ENCODE assay signal across 9 mouse cellular contexts in genomic region chr13:109117210-109117791, GRCm38 (mm10).
DNase-seq lines count a peak whose midpoint lies in the region; ATAC-seq and TF ChIP-seq lines count a peak whose summit lies in the region.
"Had no signal": no experiment of that assay in that cellular context is flagged by ENCODE, and none has a peak within 500 bp of the region (broad histone marks: within the 10 kb centered on the region; RNA-seq: fewer than 3 reads in every experiment).

No protein-coding gene starts in this region.

- DNase-seq in liver, postnatal 0 days: no peak
- DNase-seq in embryonic facial prominence, embryonic 14.5 days (ENCODE audit: low spot score): no peak
- no peak for DNase-seq in urinary bladder, postnatal 4 days (ENCODE audit: low spot score in 2 of 2)
- DNase-seq in spleen, postnatal 36 days (ENCODE audit: low spot score in 2 of 2): no peak
- DNase-seq in adrenal gland, postnatal 25 days: no peak

- H3K4me1 ChIP-seq in liver, embryonic 12.5 days: peaks cover 7% of the 10 kb centered on the region; the same call in 1 of the 2 replicates
- peaks cover 3% of the 10 kb centered on the region; the same call in 1 of the 2 replicates for H3K4me1 ChIP-seq in liver, postnatal 0 days (ENCODE audit: insufficient read depth)
- H3K4me1 ChIP-seq in embryonic facial prominence, embryonic 14.5 days (ENCODE audit: control insufficient read depth, insufficient read depth, low read length): peaks cover 11% of the 10 kb centered on the region; the same call in 1 of the 2 replicates
- peaks cover 12% of the 10 kb centered on the region for H3K4me1 ChIP-seq in intestine, embryonic 16.5 days (ENCODE audit: control insufficient read depth, insufficient read depth, low read length)
- peaks cover 17% of the 10 kb centered on the region for H3K4me1 ChIP-seq in midbrain, embryonic 16.5 days (ENCODE audit: control insufficient read depth, insufficient read depth, low read length)
- H3K4me1 ChIP-seq: liver, embryonic 15.5 days had no signal

- H3K27me3 ChIP-seq in liver, embryonic 12.5 days (replicated peaks): peaks cover 39% of the 10 kb centered on the region
- peaks cover 30% of the 10 kb centered on the region for H3K27me3 ChIP-seq in liver, postnatal 0 days (ENCODE audit: insufficient read depth, low read length)
- H3K27me3 ChIP-seq in embryonic facial prominence, embryonic 14.5 days (replicated peaks; ENCODE audit: control insufficient read depth, insufficient read depth, low read length): peaks cover 42% of the 10 kb centered on the region
- peaks cover 4% of the 10 kb centered on the region; the same call in 1 of the 2 replicates for H3K27me3 ChIP-seq in intestine, embryonic 16.5 days (replicated peaks; ENCODE audit: control insufficient read depth, insufficient read depth, low read length)
- H3K27me3 ChIP-seq in midbrain, embryonic 16.5 days (ENCODE audit: control insufficient read depth, insufficient read depth, low read depth, low read length): no peaks in the 10 kb centered on the region; the same call in 1 of the 2 replicates

- 15% methylated on average over 14 of the region's 14 CpGs for WGBS in liver, embryonic 12.5 days (ENCODE audit: insufficient replicate concordance)
- 21% methylated on average over 14 of the region's 14 CpGs for WGBS in liver, postnatal 0 days (ENCODE audit: insufficient replicate concordance)
- WGBS in embryonic facial prominence, embryonic 14.5 days: 8% methylated on average over 14 of the region's 14 CpGs
- 4% methylated on average over 14 of the region's 14 CpGs for WGBS in intestine, embryonic 16.5 days
- 6% methylated on average over 14 of the region's 14 CpGs for WGBS in midbrain, embryonic 16.5 days

- TF ChIP-seq EP300 in liver, postnatal 0 days (IDR thresholded peaks at IDR 0.05; ENCODE audit: low read depth): no peak

- no peak overlapping the region for H3K27ac ChIP-seq in liver, embryonic 12.5 days
- no peak overlapping the region for H3K27ac ChIP-seq in liver, postnatal 0 days (ENCODE audit: low read depth)
- no peak overlapping the region for H3K27ac ChIP-seq in embryonic facial prominence, embryonic 14.5 days (replicated peaks; ENCODE audit: low read depth, low read length)
- H3K27ac ChIP-seq in intestine, embryonic 16.5 days (ENCODE audit: low read length): no peak overlapping the region
- H3K27ac ChIP-seq in midbrain, embryonic 16.5 days (ENCODE audit: low read length): peak overlapping the region; percentile 60; the same call in 1 of the 2 replicates
- H3K27ac ChIP-seq: liver, embryonic 15.5 days had no signal

- H3K4me3 ChIP-seq in liver, embryonic 12.5 days: no peak overlapping the region
- no peak overlapping the region for H3K4me3 ChIP-seq in liver, postnatal 0 days (ENCODE audit: low read depth, low read length)
- H3K4me3 ChIP-seq in embryonic facial prominence, embryonic 14.5 days (ENCODE audit: low read depth, low read length): peak overlapping the region; percentile 44
- H3K4me3 ChIP-seq in intestine, embryonic 16.5 days (ENCODE audit: low read length): peak overlapping the region; percentile 51
- peak overlapping the region; percentile 84 for H3K4me3 ChIP-seq in midbrain, embryonic 16.5 days (ENCODE audit: low read depth, low read length)

- no peak for TF ChIP-seq CTCF in liver, postnatal 0 days (IDR thresholded peaks at IDR 0.05; ENCODE audit: low read depth)

- H3K9me3 ChIP-seq in liver, embryonic 12.5 days (replicated peaks): no peaks in the 10 kb centered on the region
- no peaks in the 10 kb centered on the region for H3K9me3 ChIP-seq in liver, postnatal 0 days (ENCODE audit: low read length)
- no peaks in the 10 kb centered on the region for H3K9me3 ChIP-seq in embryonic facial prominence, embryonic 14.5 days (ENCODE audit: control insufficient read depth, low read length)
- no peaks in the 10 kb centered on the region for H3K9me3 ChIP-seq in intestine, embryonic 16.5 days (ENCODE audit: control insufficient read depth, low read length)
- H3K9me3 ChIP-seq in midbrain, embryonic 16.5 days (replicated peaks; ENCODE audit: control insufficient read depth, low read length, poor library complexity, severe bottlenecking): no peaks in the 10 kb centered on the region
- H3K9me3 ChIP-seq: liver, embryonic 15.5 days had no signal

- no peak overlapping the region for H3K9ac ChIP-seq in liver, embryonic 12.5 days
- H3K9ac ChIP-seq in liver, postnatal 0 days (replicated peaks): no peak overlapping the region
- H3K9ac ChIP-seq in embryonic facial prominence, embryonic 14.5 days (ENCODE audit: low read depth, low read length): no peak overlapping the region
- H3K9ac ChIP-seq in intestine, embryonic 16.5 days (ENCODE audit: low read depth, low read length): no peak overlapping the region
- H3K9ac ChIP-seq in midbrain, embryonic 16.5 days (ENCODE audit: low read depth, low read length): peak overlapping the region; percentile 87
- H3K9ac ChIP-seq: liver, embryonic 15.5 days had no signal

- peak overlapping the region; percentile 69 for H3K4me2 ChIP-seq in liver, embryonic 12.5 days
- H3K4me2 ChIP-seq in liver, postnatal 0 days (ENCODE audit: low read depth, low read length): no peak overlapping the region
- peak overlapping the region; percentile 89 for H3K4me2 ChIP-seq in embryonic facial prominence, embryonic 14.5 days (ENCODE audit: low read depth, low read length)
- H3K4me2 ChIP-seq in intestine, embryonic 16.5 days (ENCODE audit: low read depth, low read length): peak overlapping the region; percentile 84
- peak overlapping the region; percentile 84 for H3K4me2 ChIP-seq in midbrain, embryonic 16.5 days (ENCODE audit: low read length)

- ATAC-seq in liver, embryonic 12.5 days: no peak
- ATAC-seq in liver, postnatal 0 days: no peak
- ATAC-seq in embryonic facial prominence, embryonic 14.5 days (ENCODE audit: low read depth): peak; percentile 47
- peak; percentile 61 for ATAC-seq in intestine, embryonic 16.5 days
- ATAC-seq in midbrain, embryonic 16.5 days: peak; percentile 67

- H3K36me3 ChIP-seq in liver, embryonic 12.5 days: no peaks in the 10 kb centered on the region
- H3K36me3 ChIP-seq in liver, postnatal 0 days (replicated peaks; ENCODE audit: insufficient read depth, low read length): no peaks in the 10 kb centered on the region
- no peaks in the 10 kb centered on the region for H3K36me3 ChIP-seq in embryonic facial prominence, embryonic 14.5 days (ENCODE audit: control insufficient read depth, insufficient read depth, low read length)
- no peaks in the 10 kb centered on the region for H3K36me3 ChIP-seq in intestine, embryonic 16.5 days (ENCODE audit: control insufficient read depth, insufficient read depth, low read length)
- no peaks in the 10 kb centered on the region for H3K36me3 ChIP-seq in midbrain, embryonic 16.5 days (ENCODE audit: control insufficient read depth, insufficient read depth, low read length)
- H3K36me3 ChIP-seq: liver, embryonic 15.5 days had no signal

Comparison
In these comparisons a context has a peak if more than half of its experiments do, and no peak if none do; other contexts are left out.
1. ATAC-seq: peak in embryonic facial prominence, embryonic 14.5 days (single experiment), intestine, embryonic 16.5 days (single experiment) and midbrain, embryonic 16.5 days (single experiment); none in liver, embryonic 12.5 days (single experiment) and liver, postnatal 0 days (single experiment).
2. H3K4me3 ChIP-seq: peak in embryonic facial prominence, embryonic 14.5 days (single experiment), intestine, embryonic 16.5 days (single experiment) and midbrain, embryonic 16.5 days (single experiment); none in liver, embryonic 12.5 days (single experiment) and liver, postnatal 0 days (single experiment).